Mouse (Mus musculus) liver, embryonic 14.5 days (tissue): Measurements from ENCODE around the gene Ercc8. TPM values are rescaled to one million over a fixed set of nuclear protein-coding genes. Genes with fewer than 3 reads are reported as not detected.

ENCODE experiments used
- ATAC-seq: fragments of 200-750 bp; cut with Nextera tagmentation; 2 replicates; pipeline ENCODE4 v1.8.0; 2017; ENCODE audit warnings: moderate number of reproducible peaks, mild to moderate bottlenecking, moderate library complexity; ENCODE audit not compliant: insufficient read depth
- DNase-seq, 3 experiments: peaks; one replicate each; pipeline ENCODE4 v3.0.0-alpha.2; 2012 to 2013; ENCODE audit warnings: low read depth in 3 of 3, low spot score in 3 of 3
- H3K27ac ChIP-seq: fragments of 300-500 bp; sonication (generic); 2 replicates; pipeline ENCODE4 v1.5.1; 2014; ENCODE audit warnings: moderate library complexity, mild to moderate bottlenecking, control low read depth, inconsistent platforms
- H3K27me3 ChIP-seq: fragments of 300-500 bp; sonication (generic); 2 replicates; pipeline ENCODE4 v1.6.1; 2014; ENCODE audit warnings: mild to moderate bottlenecking, low read length, moderate library complexity; ENCODE audit not compliant: control insufficient read depth, insufficient read depth
- H3K36me3 ChIP-seq: fragments of 300-500 bp; sonication (generic); replicated peaks from 2 replicates; pipeline ENCODE4 v1.6.1; 2014; ENCODE audit warnings: low read depth; ENCODE audit not compliant: control insufficient read depth, insufficient read depth
- H3K4me1 ChIP-seq, 2 experiments: fragments of 200-500 bp in 1 of 2; fragments of 300-500 bp in 1 of 2; sonication (generic) in 1 of 2; replicated peaks; 2 replicates each; pipeline ENCODE4 v1.6.1; 2012 to 2014; ENCODE audit warnings: antibody characterized with exemption in 1 of 2, inconsistent platforms in 1 of 2, low read length in 1 of 2; ENCODE audit not compliant: control insufficient read depth in 2 of 2, insufficient read depth in 2 of 2
- H3K4me2 ChIP-seq: fragments of 300-500 bp; sonication (generic); 2 replicates; pipeline ENCODE4 v1.6.1; 2014; ENCODE audit warnings: low read depth, mild to moderate bottlenecking, control low read depth, moderate library complexity
- H3K4me3 ChIP-seq, 2 experiments: fragments of 200-500 bp in 1 of 2; fragments of 300-500 bp in 1 of 2; sonication (generic) in 1 of 2; 2 replicates each; pipeline ENCODE4 v1.5.1; 2012 to 2014; ENCODE audit warnings: low read depth in 2 of 2, low read length in 2 of 2, mild to moderate bottlenecking in 2 of 2, control low read depth in 1 of 2, inconsistent platforms in 1 of 2, moderate library complexity in 1 of 2; ENCODE audit not compliant: insufficient read depth in 1 of 2
- H3K9ac ChIP-seq: fragments of 300-500 bp; sonication (generic); replicated peaks from 2 replicates; pipeline ENCODE4 v1.6.1; 2014; ENCODE audit warnings: mild to moderate bottlenecking, control low read depth, moderate library complexity
- H3K9me3 ChIP-seq: fragments of 300-500 bp; sonication (generic); 2 replicates; pipeline ENCODE4 v1.6.1; 2016; ENCODE audit warnings: low read length, mixed read lengths; ENCODE audit not compliant: control insufficient read depth
- CTCF ChIP-seq: IDR thresholded peaks from 2 replicates; pipeline ENCODE4 v1.5.1; 2016; ENCODE audit warnings: antibody characterized with exemption, low read depth, control low read depth
- EP300 ChIP-seq: IDR thresholded peaks from 2 replicates; pipeline ENCODE4 v1.6.1; 2016; ENCODE audit warnings: antibody characterized with exemption, low read depth
- WGBS: fragments of 180-500 bp; shearing (Covaris S2); extraction: QIAGEN DNeasy Blood & Tissue Kit; methylation state at CpG from one replicate; pipeline ENCODE4 v1.1.7; 2014; ENCODE audit not compliant: insufficient replicate concordance; 5-methylcytosine and 5-hydroxymethylcytosine counted together
- polyA plus RNA-seq, 2 experiments: library from polyadenylated mRNA; depleted of rRNA in 1 of 2; stranded (reverse) in 1 of 2; unstranded in 1 of 2; fragments of >200 nt; fragmentation: Nextera tagmentation in 1 of 2; extraction: Ambion mirVana in 1 of 2; gene quantifications; 2 replicates each; pipeline versions ENCODE4 v1.2.1 to v1.2.3; 2012 to 2014

Gene Ercc8
- polyA plus RNA-seq, 2 experiments, result 5.6 to 7.8 TPM

DNA sequence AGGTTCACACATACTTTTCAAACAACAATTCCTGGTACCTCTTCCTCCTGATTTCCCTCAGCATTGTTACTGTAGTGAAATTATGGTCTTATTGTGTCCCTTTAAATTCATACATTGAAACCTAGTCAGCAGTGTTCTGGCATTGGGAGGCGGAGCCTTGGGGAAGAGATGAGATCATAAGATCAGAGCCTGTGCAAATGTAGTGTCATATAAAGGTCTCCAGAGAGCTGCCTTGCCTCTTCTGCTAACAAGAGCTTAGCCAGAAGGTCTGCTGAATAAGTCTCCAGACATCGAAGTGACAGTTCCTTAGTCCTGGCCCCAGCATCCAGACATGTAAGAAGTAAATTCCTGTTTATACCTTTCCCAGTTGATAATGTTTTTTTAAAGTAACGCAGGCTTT is 46.3 kb downstream of the Ercc8 start:
- ATAC-seq, result no peak
- 64% methylated on average over 3 of the region's 3 CpGs for WGBS
- TF ChIP-seq EP300, result no peak
- no peaks in the 10 kb centered on the region for H3K9me3 ChIP-seq
- H3K4me1 ChIP-seq, result no peaks in the 10 kb centered on the region
- H3K36me3 ChIP-seq, result no peaks in the 10 kb centered on the region
- no peak for DNase-seq
- no peak overlapping the region for H3K9ac ChIP-seq
- H3K27ac ChIP-seq, result no peak overlapping the region
- H3K4me2 ChIP-seq, result no peak overlapping the region
- no peak overlapping the region for H3K4me3 ChIP-seq
- no peaks in the 10 kb centered on the region for H3K27me3 ChIP-seq

DNA sequence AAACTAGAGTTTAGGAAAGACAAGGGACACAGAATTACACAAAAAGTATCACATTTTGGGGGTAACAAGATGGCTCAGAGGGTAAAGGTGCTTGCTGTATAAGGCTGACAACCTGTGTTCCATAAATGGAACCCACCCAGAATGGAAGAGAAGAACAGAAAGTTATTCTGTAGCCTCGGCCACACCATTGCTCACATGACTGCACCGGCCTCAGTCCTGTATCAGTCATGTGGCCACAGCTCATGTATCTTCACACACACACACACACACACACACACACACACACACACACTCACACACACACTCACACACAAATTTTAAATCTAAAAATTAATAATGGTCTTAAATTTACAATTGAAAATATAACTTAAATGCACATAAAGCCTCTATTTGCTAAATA is 48.9 kb downstream of the Ercc8 start:
- Histone ChIP-seq H3K9me3 (no peaks in the 10 kb centered on the region), H3K4me2 (no peak overlapping the region), H3K4me1 (peaks cover 0 to 5% of the 10 kb centered on the region in 2 experiments; a peak in 2 of 4 replicates), H3K4me3 (no peak overlapping the region), H3K36me3 (no peaks in the 10 kb centered on the region), H3K9ac (no peak overlapping the region), H3K27me3 (no peaks in the 10 kb centered on the region), H3K27ac (no peak overlapping the region)
- no peak for ATAC-seq
- no peak for DNase-seq
- WGBS, result 69% methylated on average over 2 of the region's 2 CpGs
- no peak for TF ChIP-seq CTCF
- TF ChIP-seq EP300, result no peak

DNA sequence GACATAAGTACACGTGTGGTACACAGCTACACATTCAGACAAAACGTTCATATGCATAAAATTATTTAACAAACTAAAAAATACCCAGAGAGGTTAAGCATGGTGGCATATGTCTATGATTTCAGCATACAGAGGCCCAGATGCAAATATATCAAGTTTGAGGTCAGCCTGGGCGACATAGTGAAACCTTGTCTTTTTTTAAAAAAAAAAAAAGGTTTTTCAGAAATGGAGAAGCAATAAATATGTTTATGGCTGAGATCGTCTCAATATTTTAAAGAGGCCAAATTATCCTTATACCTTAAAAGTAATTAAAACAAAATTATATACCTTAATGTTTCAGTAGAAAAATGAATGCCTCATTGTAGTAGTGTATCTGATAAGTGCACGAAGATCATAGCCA is 49.6 kb downstream of the Ercc8 start:
- DNase-seq (no peak), ATAC-seq (no peak)
- H3K27ac ChIP-seq, result no peak overlapping the region
- H3K27me3 ChIP-seq, result peaks cover under 1% of the 10 kb centered on the region; the same call in 1 of the 2 replicates
- H3K9me3 ChIP-seq, result no peaks in the 10 kb centered on the region
- H3K4me2 ChIP-seq, result no peak overlapping the region
- TF ChIP-seq CTCF, result no peak
- TF ChIP-seq EP300, result no peak
- WGBS, result 48% methylated on average over 5 of the region's 5 CpGs
- no peak overlapping the region for H3K4me3 ChIP-seq
- no peaks in the 10 kb centered on the region for H3K36me3 ChIP-seq
- no peak overlapping the region for H3K9ac ChIP-seq
- peaks cover 0 to 6% of the 10 kb centered on the region in 2 experiments; a peak in 3 of 4 replicates for H3K4me1 ChIP-seq

DNA sequence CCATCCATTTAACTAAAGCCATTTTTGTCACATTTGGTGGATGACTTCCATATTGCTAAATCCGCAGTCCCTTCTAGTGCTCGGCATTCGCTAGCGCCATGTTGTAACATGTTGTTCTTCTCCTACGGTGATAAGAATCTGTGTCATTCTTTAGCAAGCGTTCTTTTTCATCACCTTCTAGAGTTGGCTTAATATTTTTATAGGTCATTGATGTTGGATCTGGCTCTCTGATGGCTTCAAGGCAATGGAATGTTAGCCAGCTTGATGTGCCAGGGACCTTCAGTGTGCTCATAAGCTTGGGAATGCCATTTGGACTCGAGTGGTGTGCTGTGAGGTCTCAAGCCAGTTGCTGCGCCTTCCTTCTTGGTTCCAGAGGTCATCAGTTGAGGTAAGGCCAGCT is 52.4 kb downstream of the Ercc8 start:
- TF ChIP-seq CTCF, result no peak
- no peak for TF ChIP-seq EP300
- H3K4me2 ChIP-seq, result no peak overlapping the region
- no peak overlapping the region for H3K9ac ChIP-seq
- DNase-seq (no peak), ATAC-seq (no peak)
- H3K9me3 ChIP-seq, result no peaks in the 10 kb centered on the region
- H3K27ac ChIP-seq, result no peak overlapping the region
- no peaks in the 10 kb centered on the region for H3K36me3 ChIP-seq
- no peak overlapping the region for H3K4me3 ChIP-seq
- WGBS, result 76% methylated on average over 8 of the region's 8 CpGs
- peaks cover 0 to 9% of the 10 kb centered on the region in 2 experiments; a peak in 3 of 4 replicates for H3K4me1 ChIP-seq
- peaks cover 26% of the 10 kb centered on the region for H3K27me3 ChIP-seq

DNA sequence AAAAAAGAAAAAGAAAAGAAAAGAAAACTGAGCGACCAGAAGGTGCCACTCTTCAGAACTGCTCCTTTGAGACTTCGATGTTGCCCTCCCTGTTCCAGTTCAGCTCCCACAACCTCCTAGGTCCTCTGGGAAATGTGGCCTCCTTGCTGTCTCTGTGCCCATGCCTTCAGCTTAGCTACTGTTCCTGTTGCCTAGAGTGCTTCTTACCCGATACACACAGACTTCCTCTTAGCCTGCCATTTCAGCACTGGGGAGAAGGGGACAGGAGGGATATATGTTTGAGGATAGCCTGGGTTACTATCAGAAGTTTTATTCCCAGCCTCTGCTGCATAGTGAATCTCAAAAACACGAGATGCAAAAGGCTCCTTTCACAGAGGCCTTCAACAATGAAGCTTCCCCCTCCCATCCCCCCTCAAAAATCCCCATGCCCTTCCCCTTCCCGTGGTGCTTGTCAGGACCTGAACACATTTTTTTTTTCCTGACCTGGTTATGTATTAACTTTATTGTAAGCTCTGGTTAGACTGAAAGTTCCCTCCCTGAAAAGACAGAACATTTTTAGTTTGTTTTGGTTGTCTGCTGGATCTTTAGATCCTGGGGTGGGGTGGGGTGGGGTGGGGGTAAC is 54.0 kb downstream of the Ercc8 start:
- no peak overlapping the region for H3K4me2 ChIP-seq
- 31% methylated on average over 5 of the region's 5 CpGs for WGBS
- H3K9ac ChIP-seq, result no peak overlapping the region
- H3K9me3 ChIP-seq, result no peaks in the 10 kb centered on the region
- no peak for DNase-seq
- H3K27me3 ChIP-seq, result peaks cover 37% of the 10 kb centered on the region
- H3K27ac ChIP-seq, result no peak overlapping the region
- TF ChIP-seq CTCF, result no peak
- TF ChIP-seq EP300, result no peak
- peaks cover 0 to 9% of the 10 kb centered on the region in 2 experiments; a peak in 3 of 4 replicates for H3K4me1 ChIP-seq
- H3K36me3 ChIP-seq, result no peaks in the 10 kb centered on the region
- no peak overlapping the region for H3K4me3 ChIP-seq
- ATAC-seq, result no peak
